Mouse (Mus musculus) embryonic facial prominence, embryonic 14.5 days (tissue): ENCODE data around the gene Atn1. TPM values are rescaled to one million over a fixed set of nuclear protein-coding genes. Genes with fewer than 3 reads are reported as not detected.

ENCODE experiments used
- ATAC-seq: fragments of 200-750 bp; cut with Nextera tagmentation; 2 replicates; pipeline ENCODE4 v1.8.0; 2017; ENCODE audit warnings: low read depth, moderate number of reproducible peaks, moderate TSS enrichment
- DNase-seq: peaks from one replicate; pipeline ENCODE4 v3.0.0-alpha.2; 2015; ENCODE audit warnings: low spot score
- H3K27ac ChIP-seq: fragments of 300-500 bp; sonication (generic); replicated peaks from 2 replicates; pipeline ENCODE4 v1.5.1; 2014; ENCODE audit warnings: low read depth, mild to moderate bottlenecking, low read length, moderate library complexity
- H3K27me3 ChIP-seq: fragments of 300-500 bp; sonication (generic); replicated peaks from 2 replicates; pipeline ENCODE4 v1.6.1; 2014; ENCODE audit warnings: low read length; ENCODE audit not compliant: control insufficient read depth, insufficient read depth
- H3K36me3 ChIP-seq: fragments of 300-500 bp; sonication (generic); 2 replicates; pipeline ENCODE4 v1.6.1; 2014; ENCODE audit warnings: low read length, mixed read lengths; ENCODE audit not compliant: control insufficient read depth, insufficient read depth
- H3K4me1 ChIP-seq: fragments of 300-500 bp; sonication (generic); 2 replicates; pipeline ENCODE4 v1.6.1; 2014; ENCODE audit warnings: antibody characterized with exemption, low read length; ENCODE audit not compliant: control insufficient read depth, insufficient read depth
- H3K4me2 ChIP-seq: fragments of 300-500 bp; sonication (generic); 2 replicates; pipeline ENCODE4 v1.6.1; 2014; ENCODE audit warnings: low read depth, mild to moderate bottlenecking, low read length, moderate library complexity, mixed read lengths
- H3K4me3 ChIP-seq: fragments of 300-500 bp; sonication (generic); 2 replicates; pipeline ENCODE4 v1.5.1; 2014; ENCODE audit warnings: low read depth, mild to moderate bottlenecking, low read length
- H3K9ac ChIP-seq: fragments of 300-500 bp; sonication (generic); 2 replicates; pipeline ENCODE4 v1.6.1; 2014; ENCODE audit warnings: low read depth, mild to moderate bottlenecking, low read length, moderate library complexity, mixed read lengths
- H3K9me3 ChIP-seq: fragments of 300-500 bp; sonication (generic); 2 replicates; pipeline ENCODE4 v1.6.1; 2016; ENCODE audit warnings: low read length; ENCODE audit not compliant: control insufficient read depth
- WGBS: fragments of 180-500 bp; shearing (Covaris S2); extraction: QIAGEN DNeasy Blood & Tissue Kit; methylation state at CpG from one replicate; pipeline ENCODE4 v1.1.7; 2014; 5-methylcytosine and 5-hydroxymethylcytosine counted together
- microRNA counts: library from miRNA; unstranded; fragments of <30 nt; microRNA quantifications from one replicate; lab custom pipeline; 2017
- microRNA-seq: library from miRNA; unstranded; fragments of <30 nt; microRNA quantifications from one replicate; pipeline ENCODE4, GENCODE M21; 2016; ENCODE audit warnings: borderline number of aligned reads
- polyA plus RNA-seq: library from polyadenylated mRNA; unstranded; fragments of >200 nt; fragmentation: Nextera tagmentation; extraction: Ambion mirVana; gene quantifications from 2 replicates; pipeline ENCODE4 v1.2.1, GENCODE M21; 2014

The Atn1 gene
- polyA plus RNA-seq, 1 experiment from 2014 or later, result 13.8 TPM

DNA sequence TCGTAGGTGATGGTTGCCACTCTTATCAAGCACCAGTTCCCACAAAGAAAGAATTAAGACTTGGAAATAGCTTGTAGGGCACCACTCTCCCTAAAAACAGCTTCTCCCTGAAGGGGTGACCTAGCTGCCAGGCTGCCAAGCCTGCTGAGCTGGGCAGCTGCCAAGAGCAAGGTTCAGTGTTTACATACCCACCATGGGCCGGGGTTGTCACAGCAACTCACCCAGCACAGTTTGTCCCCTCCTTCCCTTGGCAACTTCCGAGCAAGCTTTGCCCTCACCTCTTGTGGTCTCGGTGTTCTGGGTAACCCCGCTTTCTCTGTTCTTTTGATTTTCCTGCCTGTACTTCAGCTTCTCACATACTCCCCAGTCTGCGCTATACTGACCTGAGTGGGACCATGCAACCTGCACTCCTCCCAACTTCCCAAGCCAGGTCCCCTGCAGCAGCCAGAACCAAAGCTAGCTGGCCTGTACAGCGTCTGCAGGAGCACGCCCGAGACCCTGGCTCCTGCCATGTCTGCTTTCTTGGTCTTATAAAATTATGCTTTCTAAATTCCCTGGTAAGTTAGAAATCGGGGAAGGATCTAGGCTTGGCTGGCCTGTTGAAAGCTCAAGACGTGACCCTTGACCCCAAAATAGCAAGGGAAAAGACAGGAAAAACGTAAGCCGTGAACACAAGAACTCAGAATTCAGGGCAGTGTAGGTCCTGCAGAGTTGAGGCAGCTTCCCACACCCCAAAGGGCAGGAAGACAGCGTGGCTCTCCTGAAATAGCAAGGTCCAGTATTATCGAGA, 62.0 kb downstream of the Atn1 start:
- Histone ChIP-seq H3K27me3 (no peaks in the 10 kb centered on the region), H3K27ac (no peak overlapping the region), H3K9ac (no peak overlapping the region), H3K4me1 (peaks cover 6% of the 10 kb centered on the region; the same call in 1 of the 2 replicates), H3K36me3 (peaks cover 6% of the 10 kb centered on the region; the same call in 1 of the 2 replicates), H3K4me2 (no peak overlapping the region), H3K9me3 (no peaks in the 10 kb centered on the region), H3K4me3 (no peak overlapping the region)
- ATAC-seq (peak; percentile 55; the same call in 1 of the 2 replicates), DNase-seq (peak; percentile 68)
- 62% methylated on average over 15 of the region's 15 CpGs for WGBS

DNA sequence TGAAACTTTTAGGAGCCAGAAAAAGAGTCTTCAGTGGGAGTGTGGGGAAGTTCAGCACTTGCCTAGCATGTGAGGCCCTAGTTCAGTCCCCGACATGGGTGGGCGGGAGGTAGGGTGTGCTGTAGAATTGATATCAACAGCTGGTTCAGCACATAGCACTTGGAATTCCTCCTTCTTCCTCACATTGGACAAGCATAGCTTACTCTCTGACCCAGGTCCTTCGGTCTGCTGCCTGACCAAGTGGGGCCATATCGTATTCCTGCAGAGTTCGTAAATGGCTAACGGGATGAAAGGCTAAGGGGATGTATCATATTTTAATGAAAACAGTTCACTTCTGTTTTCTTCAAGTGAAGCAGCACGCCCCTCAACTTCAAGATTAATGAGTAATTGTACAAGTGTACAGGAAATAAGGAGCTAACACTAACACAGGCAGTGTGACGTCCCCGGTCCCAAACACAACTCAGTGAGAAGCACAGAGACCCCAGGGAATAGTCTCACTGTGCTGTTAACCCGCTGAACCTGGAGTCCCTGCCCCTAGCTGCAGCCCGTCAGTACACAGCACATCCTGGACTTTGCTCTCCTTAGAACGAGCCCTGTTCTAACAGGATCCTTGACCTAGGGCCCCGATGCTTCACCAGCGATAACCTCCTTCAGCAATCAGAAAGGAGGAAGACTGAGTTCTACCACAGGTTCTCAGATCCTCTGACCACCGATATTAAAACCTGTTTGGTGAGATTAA, 62.9 kb downstream of the Atn1 start:
- DNase-seq, result peak; percentile 51
- peaks cover 6% of the 10 kb centered on the region; the same call in 1 of the 2 replicates for H3K4me1 ChIP-seq
- no peak overlapping the region for H3K4me2 ChIP-seq
- no peaks in the 10 kb centered on the region for H3K27me3 ChIP-seq
- no peak overlapping the region for H3K4me3 ChIP-seq
- H3K9me3 ChIP-seq, result no peaks in the 10 kb centered on the region
- peak; percentile 37; the same call in 1 of the 2 replicates for ATAC-seq
- H3K36me3 ChIP-seq, result no peaks in the 10 kb centered on the region
- no peak overlapping the region for H3K9ac ChIP-seq
- H3K27ac ChIP-seq, result no peak overlapping the region
- WGBS, result 52% methylated on average over 15 of the region's 15 CpGs

MicroRNA genes within 50 kb of the gene (microRNA counts, 519-probe panel; counts per million panel counts)
- microRNA mmu-miR-141 (lab: Ali Mortazavi, UCI) (2,729 counts per million, percentile 58 among the panel's probes with 10 or more counts), microRNA mmu-miR-200c (lab: Ali Mortazavi, UCI) (3,462 counts per million, percentile 81 among the panel's probes with 10 or more counts)

Small RNAs within 50 kb of the gene (microRNA-seq; reads per million reads assigned to microRNA genes)
- gene Mir141 (968 reads per million, percentile 75 among the genes with 10 or more reads in this experiment), gene Mir200c (5,632 reads per million, percentile 90 among the genes with 10 or more reads in this experiment)

Other genes with a start within 250 kb of the Atn1 start
- gene C1ra, start 244.1 kb downstream of the Atn1 start, polyA plus RNA-seq, result 2.8 and 3.4 TPM in 2 replicates
- gene C1s1, start 214.2 kb downstream of the Atn1 start, polyA plus RNA-seq, result 5.4 and 7.4 TPM in 2 replicates
- 0.10 TPM in 1 of 2 replicates, not detected in the other for gene C1rb, start 186.2 kb downstream of the Atn1 start, polyA plus RNA-seq
- gene C1s2, start 120.4 kb downstream of the Atn1 start, polyA plus RNA-seq, result 0.11 and 0.22 TPM in 2 replicates
- 46.2 and 48.1 TPM in 2 replicates for gene Lpcat3, start 93.5 kb downstream of the Atn1 start, polyA plus RNA-seq
- gene Emg1, start 44.3 kb downstream of the Atn1 start, polyA plus RNA-seq, result 172 and 175 TPM in 2 replicates
- 286 and 299 TPM in 2 replicates for gene Phb2, start 44.2 kb downstream of the Atn1 start, polyA plus RNA-seq
- 14.3 and 16.1 TPM in 2 replicates for gene Ptpn6, start 17.8 kb downstream of the Atn1 start, polyA plus RNA-seq
- 392 and 415 TPM in 2 replicates for gene Grcc10, start 15.2 kb downstream of the Atn1 start, polyA plus RNA-seq
- not detected in 2 replicates for gene Gm45234, start 503 bp downstream of the Atn1 start, polyA plus RNA-seq
- gene Eno2, start 13.1 kb upstream of the Atn1 start, polyA plus RNA-seq, result 10.4 and 11.2 TPM in 2 replicates
- gene Lrrc23, start 23.2 kb upstream of the Atn1 start, polyA plus RNA-seq, result 1.9 and 13.2 TPM in 2 replicates
- 9.1 and 10.0 TPM in 2 replicates for gene Spsb2, start 52.1 kb upstream of the Atn1 start, polyA plus RNA-seq
- 861 and 874 TPM in 2 replicates for gene Tpi1, start 57.8 kb upstream of the Atn1 start, polyA plus RNA-seq
- 110 and 131 TPM in 2 replicates for gene Usp5, start 73.0 kb upstream of the Atn1 start, polyA plus RNA-seq
- gene Cdca3, start 73.0 kb upstream of the Atn1 start, polyA plus RNA-seq, result 107 and 131 TPM in 2 replicates
- gene Gnb3, start 83.8 kb upstream of the Atn1 start, polyA plus RNA-seq, result 2.9 and 3.5 TPM in 2 replicates
- 49.5 and 57.0 TPM in 2 replicates for gene P3h3, start 101.2 kb upstream of the Atn1 start, polyA plus RNA-seq
- gene Gpr162, start 107.5 kb upstream of the Atn1 start, polyA plus RNA-seq, result 0.95 and 1.5 TPM in 2 replicates
- gene Cd4, start 131.7 kb upstream of the Atn1 start, polyA plus RNA-seq, result 0.07 and 0.25 TPM in 2 replicates
- gene Lag3, start 155.2 kb upstream of the Atn1 start, polyA plus RNA-seq, result 1.9 and 2.4 TPM in 2 replicates
- 255 and 263 TPM in 2 replicates for gene Ptms, start 163.6 kb upstream of the Atn1 start, polyA plus RNA-seq
- 346 and 352 TPM in 2 replicates for gene Mlf2, start 174.9 kb upstream of the Atn1 start, polyA plus RNA-seq
- gene Cops7a, start 209.0 kb upstream of the Atn1 start, polyA plus RNA-seq, result 138 and 141 TPM in 2 replicates
- 5.0 and 7.2 TPM in 2 replicates for gene Pianp, start 240.2 kb upstream of the Atn1 start, polyA plus RNA-seq